Mouse (Mus musculus): ENCODE results near the gene Wnt7b. TPM values are rescaled to one million over a fixed set of nuclear protein-coding genes. Genes with fewer than 3 reads are reported as not detected.

Wnt7b gene
- polyA plus RNA-seq, 1 experiment from 2014 or later = 11.3 TPM

DNA sequence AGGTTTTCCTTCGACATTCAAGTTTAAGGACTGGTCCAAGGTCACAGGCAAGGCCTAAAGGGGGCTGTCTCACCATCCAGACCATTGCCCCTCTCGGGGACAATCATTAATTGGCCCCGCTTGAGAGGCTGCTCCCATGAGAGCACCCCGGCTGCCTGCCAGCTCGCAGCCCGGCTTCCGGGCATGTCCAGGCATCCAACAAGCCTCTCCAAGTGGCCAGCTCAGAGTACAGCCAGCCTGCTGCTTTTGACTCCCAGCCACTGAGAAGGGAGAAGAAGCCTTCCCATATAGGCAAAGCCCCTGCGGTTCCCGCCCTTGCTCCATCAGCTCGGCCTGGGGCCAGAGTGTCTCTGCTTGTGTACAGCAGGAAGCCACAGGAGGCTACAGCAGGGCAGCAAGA, 26.5 kb downstream of the Wnt7b start:
- H3K4me1 ChIP-seq (ENCODE audit: insufficient read depth, low read depth, low read length) = no peaks in the 10 kb centered on the region
- TF ChIP-seq CTCF (IDR thresholded peaks at IDR 0.05) = no peak
- no peak for TF ChIP-seq EP300 (IDR thresholded peaks at IDR 0.05)
- no peak overlapping the region for H3K4me2 ChIP-seq (replicated peaks; ENCODE audit: low read depth, low read length)
- no peaks in the 10 kb centered on the region for H3K36me3 ChIP-seq (ENCODE audit: insufficient read depth, low read length)
- no peak overlapping the region for H3K4me3 ChIP-seq (ENCODE audit: low read depth, low read length)
- DNase-seq (ENCODE audit: low spot score) (peak; percentile 30), ATAC-seq (peak; percentile 52)
- no peaks in the 10 kb centered on the region for H3K27me3 ChIP-seq (replicated peaks; ENCODE audit: insufficient read depth, low read length)
- no peak overlapping the region for H3K27ac ChIP-seq (ENCODE audit: low read length)
- WGBS = 38% methylated on average over 10 of the region's 10 CpGs
- no peak overlapping the region for H3K9ac ChIP-seq (replicated peaks; ENCODE audit: low read depth)
- H3K9me3 ChIP-seq (ENCODE audit: low read length) = no peaks in the 10 kb centered on the region

DNA sequence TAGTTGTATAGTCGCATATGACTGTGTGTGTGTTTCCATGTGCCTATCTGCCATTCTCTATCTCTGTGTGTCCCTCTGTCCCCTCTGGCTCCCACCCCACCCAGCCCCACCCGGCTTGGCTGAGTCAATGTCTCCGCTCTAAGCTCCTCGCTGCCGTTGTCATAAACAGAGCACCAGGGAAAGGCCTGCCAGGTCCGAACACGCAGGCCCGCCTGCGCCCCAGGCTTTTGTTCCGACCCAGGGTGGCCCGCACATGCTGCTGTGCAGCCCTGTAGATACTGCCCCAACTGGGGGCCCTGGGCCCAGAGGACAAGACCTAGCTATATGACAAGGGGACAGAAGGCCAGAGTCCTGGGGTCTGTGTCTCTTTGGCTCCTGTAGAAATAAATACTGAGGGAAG, 28.9 kb downstream of the Wnt7b start:
- no peaks in the 10 kb centered on the region for H3K9me3 ChIP-seq (ENCODE audit: low read length)
- no peaks in the 10 kb centered on the region for H3K4me1 ChIP-seq (ENCODE audit: insufficient read depth, low read depth, low read length)
- TF ChIP-seq CTCF (IDR thresholded peaks at IDR 0.05) (no peak), EP300 (IDR thresholded peaks at IDR 0.05) (no peak)
- no peaks in the 10 kb centered on the region for H3K36me3 ChIP-seq (ENCODE audit: insufficient read depth, low read length)
- H3K4me3 ChIP-seq (ENCODE audit: low read depth, low read length) = no peak overlapping the region
- no peak for DNase-seq (ENCODE audit: low spot score)
- H3K27ac ChIP-seq (ENCODE audit: low read length) = no peak overlapping the region
- H3K27me3 ChIP-seq (replicated peaks; ENCODE audit: insufficient read depth, low read length) = no peaks in the 10 kb centered on the region
- H3K4me2 ChIP-seq (replicated peaks; ENCODE audit: low read depth, low read length) = no peak overlapping the region
- H3K9ac ChIP-seq (replicated peaks; ENCODE audit: low read depth) = no peak overlapping the region
- 80% methylated on average over 11 of the region's 11 CpGs for WGBS
- no peak for ATAC-seq

DNA sequence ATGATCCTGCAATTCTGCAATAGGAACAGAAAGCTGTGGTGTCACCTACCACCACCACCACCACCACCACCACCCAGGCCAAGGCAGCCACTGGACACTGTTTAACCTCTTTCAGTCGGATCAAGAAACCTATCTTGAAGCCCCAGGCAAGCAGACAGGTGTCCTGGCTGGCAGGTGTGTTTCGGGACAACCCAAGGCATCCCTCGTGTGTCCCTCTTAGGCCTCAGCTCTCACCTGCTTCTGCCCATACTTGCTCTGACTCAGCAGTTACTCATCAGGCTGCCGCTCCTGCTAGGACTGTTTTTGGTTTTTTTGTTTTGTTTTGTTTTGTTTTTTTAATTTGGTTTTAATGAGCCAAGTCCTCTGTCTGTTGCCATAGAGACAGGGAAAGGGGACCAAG, 35.8 kb downstream of the Wnt7b start:
- H3K9ac ChIP-seq (replicated peaks; ENCODE audit: low read depth) = no peak overlapping the region
- DNase-seq (ENCODE audit: low spot score) = no peak
- H3K27ac ChIP-seq (ENCODE audit: low read length) = no peak overlapping the region
- TF ChIP-seq CTCF (IDR thresholded peaks at IDR 0.05) (no peak), EP300 (IDR thresholded peaks at IDR 0.05) (no peak)
- H3K36me3 ChIP-seq (ENCODE audit: insufficient read depth, low read length) = no peaks in the 10 kb centered on the region
- 74% methylated on average over 4 of the region's 4 CpGs for WGBS
- no peaks in the 10 kb centered on the region for H3K27me3 ChIP-seq (replicated peaks; ENCODE audit: insufficient read depth, low read length)
- no peak for ATAC-seq
- H3K9me3 ChIP-seq (ENCODE audit: low read length) = no peaks in the 10 kb centered on the region
- H3K4me1 ChIP-seq (ENCODE audit: insufficient read depth, low read depth, low read length) = no peaks in the 10 kb centered on the region
- no peak overlapping the region for H3K4me2 ChIP-seq (replicated peaks; ENCODE audit: low read depth, low read length)
- no peak overlapping the region for H3K4me3 ChIP-seq (ENCODE audit: low read depth, low read length)

DNA sequence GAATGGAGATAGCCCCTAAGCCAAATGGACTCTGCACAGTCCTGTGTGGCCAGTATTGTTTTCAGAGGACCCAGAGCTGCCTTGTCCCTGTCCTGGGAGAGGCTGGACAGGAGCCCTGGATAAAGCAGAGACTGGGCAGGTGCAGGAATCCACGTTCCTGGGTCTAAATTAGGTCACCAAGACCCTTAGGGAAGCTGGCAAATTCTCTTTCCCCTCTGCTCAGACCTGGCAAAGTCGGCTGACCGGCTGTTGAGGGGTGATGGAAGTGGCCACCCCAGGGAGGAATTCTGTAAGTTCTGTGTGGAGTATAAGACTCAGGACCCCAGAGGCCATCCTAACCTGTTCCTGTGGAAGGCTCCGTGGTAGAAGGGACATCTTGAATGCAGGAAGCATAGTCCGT, 36.9 kb downstream of the Wnt7b start:
- no peak for DNase-seq (ENCODE audit: low spot score)
- ATAC-seq = no peak
- no peaks in the 10 kb centered on the region for H3K4me1 ChIP-seq (ENCODE audit: insufficient read depth, low read depth, low read length)
- no peaks in the 10 kb centered on the region for H3K36me3 ChIP-seq (ENCODE audit: insufficient read depth, low read length)
- H3K4me3 ChIP-seq (ENCODE audit: low read depth, low read length) = no peak overlapping the region
- no peak overlapping the region for H3K4me2 ChIP-seq (replicated peaks; ENCODE audit: low read depth, low read length)
- no peak overlapping the region for H3K27ac ChIP-seq (ENCODE audit: low read length)
- H3K9ac ChIP-seq (replicated peaks; ENCODE audit: low read depth) = no peak overlapping the region
- no peaks in the 10 kb centered on the region for H3K9me3 ChIP-seq (ENCODE audit: low read length)
- no peaks in the 10 kb centered on the region for H3K27me3 ChIP-seq (replicated peaks; ENCODE audit: insufficient read depth, low read length)
- TF ChIP-seq CTCF (IDR thresholded peaks at IDR 0.05) = no peak
- TF ChIP-seq EP300 (IDR thresholded peaks at IDR 0.05) = no peak
- 74% methylated on average over 5 of the region's 5 CpGs for WGBS

DNA sequence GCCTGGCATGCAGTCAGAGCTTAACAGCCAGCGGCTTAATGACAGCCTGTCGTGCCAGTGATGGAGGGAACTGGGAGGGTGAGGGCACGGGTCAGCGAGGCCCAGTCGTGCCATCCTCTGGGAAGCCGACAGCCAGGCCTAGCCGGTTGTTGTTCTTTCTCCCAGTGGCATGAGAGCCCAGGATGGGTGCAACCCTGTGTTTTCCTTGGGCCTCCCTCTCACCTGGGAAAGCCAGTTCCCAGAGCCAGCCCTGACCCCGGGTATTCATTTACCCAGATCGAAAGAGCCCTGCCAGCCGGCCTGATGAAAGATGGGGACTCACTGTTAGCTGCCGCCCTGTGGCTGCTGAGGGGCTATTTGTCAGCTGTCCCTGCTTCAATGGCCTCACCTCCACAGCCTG, 44.1 kb downstream of the Wnt7b start:
- DNase-seq (ENCODE audit: low spot score) (no peak), ATAC-seq (no peak)
- Histone ChIP-seq H3K4me1 (ENCODE audit: insufficient read depth, low read depth, low read length) (no peaks in the 10 kb centered on the region), H3K9ac (replicated peaks; ENCODE audit: low read depth) (no peak overlapping the region), H3K36me3 (ENCODE audit: insufficient read depth, low read length) (no peaks in the 10 kb centered on the region), H3K4me3 (ENCODE audit: low read depth, low read length) (no peak overlapping the region), H3K4me2 (replicated peaks; ENCODE audit: low read depth, low read length) (no peak overlapping the region), H3K27ac (ENCODE audit: low read length) (no peak overlapping the region), H3K9me3 (ENCODE audit: low read length) (no peaks in the 10 kb centered on the region), H3K27me3 (replicated peaks; ENCODE audit: insufficient read depth, low read length) (no peaks in the 10 kb centered on the region)
- 54% methylated on average over 11 of the region's 11 CpGs for WGBS
- TF ChIP-seq CTCF (IDR thresholded peaks at IDR 0.05) = no peak
- TF ChIP-seq EP300 (IDR thresholded peaks at IDR 0.05) = no peak

DNA sequence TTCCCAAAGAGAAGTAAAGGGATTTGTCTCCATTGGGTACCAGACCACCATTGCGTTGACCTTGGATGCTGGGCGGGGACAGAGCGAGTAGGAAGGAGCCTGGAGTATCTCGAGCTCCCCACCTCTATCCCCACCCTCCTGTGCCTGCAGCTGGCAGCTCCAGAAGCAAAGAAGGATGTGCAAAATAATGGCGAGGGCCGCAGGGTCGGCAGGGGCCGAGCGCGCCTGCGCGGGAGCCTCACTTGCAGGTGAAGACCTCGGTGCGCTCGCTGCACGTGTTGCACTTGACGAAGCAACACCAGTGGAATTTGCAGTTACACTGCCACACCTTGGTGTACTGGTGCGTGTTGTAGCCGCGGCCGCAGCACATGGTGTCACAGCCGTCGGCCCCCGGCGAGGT, 45.1 kb downstream of the Wnt7b start:
- Histone ChIP-seq H3K27ac (ENCODE audit: low read length) (no peak overlapping the region), H3K9ac (replicated peaks; ENCODE audit: low read depth) (no peak overlapping the region), H3K27me3 (replicated peaks; ENCODE audit: insufficient read depth, low read length) (no peaks in the 10 kb centered on the region), H3K4me1 (ENCODE audit: insufficient read depth, low read depth, low read length) (no peaks in the 10 kb centered on the region), H3K4me2 (replicated peaks; ENCODE audit: low read depth, low read length) (no peak overlapping the region), H3K4me3 (ENCODE audit: low read depth, low read length) (no peak overlapping the region), H3K9me3 (ENCODE audit: low read length) (no peaks in the 10 kb centered on the region), H3K36me3 (ENCODE audit: insufficient read depth, low read length) (no peaks in the 10 kb centered on the region)
- DNase-seq (ENCODE audit: low spot score) (no peak), ATAC-seq (no peak)
- 77% methylated on average over 25 of the region's 25 CpGs for WGBS
- no peak for TF ChIP-seq EP300 (IDR thresholded peaks at IDR 0.05)
- TF ChIP-seq CTCF (IDR thresholded peaks at IDR 0.05) = no peak

DNA sequence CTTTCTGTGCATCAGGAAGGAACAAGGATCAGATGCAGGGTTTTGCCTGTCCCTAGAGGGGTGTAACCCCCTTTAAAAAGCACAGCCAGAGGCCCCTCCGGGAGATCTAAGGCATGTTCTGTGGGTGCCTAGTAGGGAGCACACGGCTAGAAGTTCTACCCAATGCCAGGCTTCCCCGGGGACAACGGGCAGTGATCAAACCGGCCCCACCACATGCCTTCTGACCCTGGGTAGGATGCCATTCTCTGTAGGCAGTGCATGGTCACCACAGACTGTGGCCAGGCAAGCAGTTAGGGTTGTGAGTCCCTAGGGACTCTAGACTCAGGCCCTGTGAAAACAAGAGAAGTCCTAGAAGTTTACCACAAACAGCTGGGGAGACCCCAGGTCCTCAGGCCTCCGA, 47.6 kb downstream of the Wnt7b start:
- Histone ChIP-seq H3K9me3 (ENCODE audit: low read length) (no peaks in the 10 kb centered on the region), H3K4me3 (ENCODE audit: low read depth, low read length) (no peak overlapping the region), H3K27ac (ENCODE audit: low read length) (peak overlapping the region; percentile 9; the same call in 1 of the 2 replicates), H3K36me3 (ENCODE audit: insufficient read depth, low read length) (no peaks in the 10 kb centered on the region), H3K4me1 (ENCODE audit: insufficient read depth, low read depth, low read length) (no peaks in the 10 kb centered on the region), H3K4me2 (replicated peaks; ENCODE audit: low read depth, low read length) (no peak overlapping the region), H3K9ac (replicated peaks; ENCODE audit: low read depth) (no peak overlapping the region), H3K27me3 (replicated peaks; ENCODE audit: insufficient read depth, low read length) (no peaks in the 10 kb centered on the region)
- no peak for DNase-seq (ENCODE audit: low spot score)
- peak; percentile 28 for ATAC-seq
- WGBS = 58% methylated on average over 6 of the region's 6 CpGs
- TF ChIP-seq EP300 (IDR thresholded peaks at IDR 0.05) = no peak
- TF ChIP-seq CTCF (IDR thresholded peaks at IDR 0.05) = no peak
